Mouse (Mus musculus): ENCODE measurements around the gene Dkk2. TPM values are rescaled to one million over a fixed set of nuclear protein-coding genes. Genes with fewer than 3 reads are reported as not detected.

The Dkk2 gene
- total and polyA plus RNA-seq, 2 experiments: 0.02 to 0.09 TPM

DNA sequence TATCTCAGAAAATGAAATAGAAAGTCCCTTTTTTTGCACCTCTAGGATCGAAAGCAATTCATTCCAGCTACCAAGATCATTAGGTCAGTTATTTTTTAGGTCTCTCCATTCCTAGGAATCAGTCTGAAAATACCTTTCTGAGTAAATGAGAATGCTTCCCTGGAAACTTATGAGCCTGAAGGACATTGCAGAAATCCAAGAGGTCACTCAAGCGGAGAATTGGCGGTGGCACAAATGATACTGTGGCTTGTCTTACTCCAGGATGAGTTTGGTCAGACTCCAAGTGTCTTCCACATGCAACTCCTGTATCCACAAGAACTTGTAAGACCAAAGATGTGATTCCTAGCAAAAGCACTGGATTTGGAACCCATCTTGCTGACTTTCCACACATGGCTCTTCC is 21.7 kb upstream of the Dkk2 start:
- Histone ChIP-seq H3K36me3 (ENCODE audit: control insufficient read depth, insufficient read depth, low read length) (no peaks in the 10 kb centered on the region), H3K27me3 (ENCODE audit: control insufficient read depth, insufficient read depth, low read length) (no peaks in the 10 kb centered on the region), H3K9ac (ENCODE audit: low read depth, low read length) (no peak overlapping the region), H3K4me1 (ENCODE audit: control insufficient read depth, insufficient read depth, low read length) (no peaks in the 10 kb centered on the region), H3K4me3 (ENCODE audit: insufficient read depth, low read depth, low read length) (no peak overlapping the region), H3K79me2 (ENCODE audit: control insufficient read depth, insufficient read depth, low read length) (no peaks in the 10 kb centered on the region), H3K27ac (replicated peaks; ENCODE audit: insufficient read depth, low read depth, low read length) (no peak overlapping the region)
- TF ChIP-seq CTCF (IDR thresholded peaks at IDR 0.05; ENCODE audit: low read depth, low read length): no peak
- TF ChIP-seq POLR2A (IDR thresholded peaks at IDR 0.05; ENCODE audit: extremely low read depth, insufficient read depth, low read length): no peak
- no peak for DNase-seq (ENCODE audit: extremely low read depth, low read depth, low spot score)
- 98% methylated on average over 3 of the region's 3 CpGs for WGBS

DNA sequence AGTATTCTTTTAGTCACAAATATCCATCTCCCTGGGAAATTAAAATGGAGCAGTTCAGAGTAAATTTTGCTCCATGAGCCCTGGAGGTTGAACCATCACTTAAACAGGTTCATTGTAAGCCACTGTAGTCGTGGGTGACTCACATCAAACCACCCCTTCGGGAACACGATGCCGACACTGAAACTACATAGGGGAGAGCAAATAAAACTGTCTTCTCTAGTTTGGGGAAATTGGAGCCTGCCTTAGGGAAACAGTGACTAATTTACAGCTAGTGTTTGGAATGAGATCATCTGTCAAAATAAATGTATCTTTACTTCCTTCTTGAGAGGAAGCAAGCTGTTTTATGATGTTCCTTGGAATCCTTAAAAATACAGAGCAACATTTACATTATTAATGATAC is 21.1 kb upstream of the Dkk2 start:
- 78% methylated on average over 4 of the region's 4 CpGs for WGBS
- no peak for DNase-seq (ENCODE audit: extremely low read depth, low read depth, low spot score)
- H3K36me3 ChIP-seq (ENCODE audit: control insufficient read depth, insufficient read depth, low read length): no peaks in the 10 kb centered on the region
- H3K4me3 ChIP-seq (ENCODE audit: insufficient read depth, low read depth, low read length): no peak overlapping the region
- no peak overlapping the region for H3K9ac ChIP-seq (ENCODE audit: low read depth, low read length)
- TF ChIP-seq CTCF (IDR thresholded peaks at IDR 0.05; ENCODE audit: low read depth, low read length) (no peak), POLR2A (IDR thresholded peaks at IDR 0.05; ENCODE audit: extremely low read depth, insufficient read depth, low read length) (no peak)
- H3K4me1 ChIP-seq (ENCODE audit: control insufficient read depth, insufficient read depth, low read length): no peaks in the 10 kb centered on the region
- no peak overlapping the region for H3K27ac ChIP-seq (replicated peaks; ENCODE audit: insufficient read depth, low read depth, low read length)
- no peaks in the 10 kb centered on the region for H3K27me3 ChIP-seq (ENCODE audit: control insufficient read depth, insufficient read depth, low read length)
- no peaks in the 10 kb centered on the region for H3K79me2 ChIP-seq (ENCODE audit: control insufficient read depth, insufficient read depth, low read length)

DNA sequence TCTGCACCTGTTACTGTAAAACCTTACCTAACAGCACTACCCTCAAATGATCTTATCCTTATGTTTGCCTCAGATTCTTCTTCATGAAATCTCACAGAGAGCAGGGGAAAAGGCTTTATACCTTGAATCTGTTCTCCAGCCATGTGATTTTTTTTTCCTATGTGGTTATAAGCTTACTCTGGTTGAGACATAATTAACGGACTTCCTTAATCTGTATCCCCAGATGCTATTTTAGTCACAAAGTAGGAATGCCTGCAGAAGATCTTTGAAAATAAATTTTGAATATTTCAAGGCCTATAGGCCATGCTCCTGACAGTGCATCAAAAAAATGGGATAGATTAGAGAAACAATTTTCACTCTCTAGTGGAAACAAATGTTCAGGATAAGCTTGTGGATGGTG is 20.2 kb upstream of the Dkk2 start:
- Histone ChIP-seq H3K27ac (replicated peaks; ENCODE audit: insufficient read depth, low read depth, low read length) (no peak overlapping the region), H3K27me3 (ENCODE audit: control insufficient read depth, insufficient read depth, low read length) (no peaks in the 10 kb centered on the region), H3K4me1 (ENCODE audit: control insufficient read depth, insufficient read depth, low read length) (no peaks in the 10 kb centered on the region), H3K9ac (ENCODE audit: low read depth, low read length) (no peak overlapping the region), H3K79me2 (ENCODE audit: control insufficient read depth, insufficient read depth, low read length) (no peaks in the 10 kb centered on the region), H3K4me3 (ENCODE audit: insufficient read depth, low read depth, low read length) (no peak overlapping the region), H3K36me3 (ENCODE audit: control insufficient read depth, insufficient read depth, low read length) (no peaks in the 10 kb centered on the region)
- TF ChIP-seq POLR2A (IDR thresholded peaks at IDR 0.05; ENCODE audit: extremely low read depth, insufficient read depth, low read length) (no peak), CTCF (IDR thresholded peaks at IDR 0.05; ENCODE audit: low read depth, low read length) (no peak)
- WGBS: 73% methylated on average over 1 of the region's 1 CpGs
- no peak for DNase-seq (ENCODE audit: extremely low read depth, low read depth, low spot score)

DNA sequence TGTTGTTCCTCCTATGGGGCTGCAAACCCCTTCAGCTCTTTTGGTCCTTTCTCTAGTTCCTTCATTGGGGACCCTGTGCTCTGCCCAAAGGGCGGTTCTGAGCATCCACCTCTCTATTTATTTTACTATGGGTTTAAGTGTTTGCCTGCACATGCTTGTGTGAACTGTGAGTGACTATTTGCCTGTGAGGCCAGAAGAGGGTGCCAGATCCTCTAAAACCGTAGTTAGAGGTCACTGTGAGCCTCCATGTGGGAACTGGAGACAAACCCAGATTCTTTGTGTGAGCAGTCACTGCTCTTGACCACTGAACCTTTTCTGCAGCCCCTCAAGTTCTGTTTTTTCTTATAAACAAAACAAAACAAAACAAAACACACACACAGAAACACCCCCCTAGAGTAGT is 14.1 kb upstream of the Dkk2 start:
- DNase-seq (ENCODE audit: extremely low read depth, low read depth, low spot score): peak; percentile 28
- H3K9ac ChIP-seq (ENCODE audit: low read depth, low read length): no peak overlapping the region
- no peaks in the 10 kb centered on the region for H3K27me3 ChIP-seq (ENCODE audit: control insufficient read depth, insufficient read depth, low read length)
- no peaks in the 10 kb centered on the region for H3K79me2 ChIP-seq (ENCODE audit: control insufficient read depth, insufficient read depth, low read length)
- no peaks in the 10 kb centered on the region for H3K36me3 ChIP-seq (ENCODE audit: control insufficient read depth, insufficient read depth, low read length)
- no peak overlapping the region for H3K27ac ChIP-seq (replicated peaks; ENCODE audit: insufficient read depth, low read depth, low read length)
- H3K4me3 ChIP-seq (ENCODE audit: insufficient read depth, low read depth, low read length): no peak overlapping the region
- 46% methylated on average over 2 of the region's 2 CpGs for WGBS
- H3K4me1 ChIP-seq (ENCODE audit: control insufficient read depth, insufficient read depth, low read length): no peaks in the 10 kb centered on the region
- no peak for TF ChIP-seq POLR2A (IDR thresholded peaks at IDR 0.05; ENCODE audit: extremely low read depth, insufficient read depth, low read length)
- peak; percentile 31; the same call in 1 of the 2 replicates for TF ChIP-seq CTCF (IDR thresholded peaks at IDR 0.05; ENCODE audit: low read depth, low read length)

DNA sequence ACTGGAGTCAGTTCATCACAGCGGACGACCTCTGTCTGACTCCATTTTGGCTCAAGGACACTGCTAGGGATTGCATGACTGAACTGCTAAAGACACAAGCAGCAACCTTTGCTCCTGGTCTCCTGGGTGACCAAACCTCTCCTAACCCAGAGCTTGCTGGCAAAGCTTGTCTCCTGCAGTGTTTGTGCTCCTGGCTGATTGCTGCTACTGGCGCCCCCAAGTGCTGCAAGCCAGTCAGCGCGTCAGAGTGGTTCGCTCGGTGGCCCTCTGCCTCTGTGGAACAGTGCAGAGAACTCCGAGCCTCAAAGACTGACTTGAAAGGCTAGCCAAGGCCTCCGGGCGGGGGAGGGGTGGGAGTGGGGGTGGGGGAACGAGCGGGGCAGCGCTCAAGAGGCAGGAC is 1.1 kb upstream of the Dkk2 start:
- Histone ChIP-seq H3K27me3 (ENCODE audit: control insufficient read depth, insufficient read depth, low read length) (peaks cover 7% of the 10 kb centered on the region; the same call in 1 of the 2 replicates), H3K9ac (ENCODE audit: low read depth, low read length) (no peak overlapping the region), H3K27ac (replicated peaks; ENCODE audit: insufficient read depth, low read depth, low read length) (no peak overlapping the region), H3K4me1 (ENCODE audit: control insufficient read depth, insufficient read depth, low read length) (0 out of 2 replicates have a peak, but pooled peaks cover 2% of the 10 kb centered on the region), H3K36me3 (ENCODE audit: control insufficient read depth, insufficient read depth, low read length) (no peaks in the 10 kb centered on the region), H3K79me2 (ENCODE audit: control insufficient read depth, insufficient read depth, low read length) (no peaks in the 10 kb centered on the region), H3K4me3 (ENCODE audit: insufficient read depth, low read depth, low read length) (no peak overlapping the region)
- 3% methylated on average over 13 of the region's 13 CpGs for WGBS
- DNase-seq (ENCODE audit: extremely low read depth, low read depth, low spot score): peak; percentile 88
- no peak for TF ChIP-seq POLR2A (IDR thresholded peaks at IDR 0.05; ENCODE audit: extremely low read depth, insufficient read depth, low read length)
- peak; percentile 84 for TF ChIP-seq CTCF (IDR thresholded peaks at IDR 0.05; ENCODE audit: low read depth, low read length)

DNA sequence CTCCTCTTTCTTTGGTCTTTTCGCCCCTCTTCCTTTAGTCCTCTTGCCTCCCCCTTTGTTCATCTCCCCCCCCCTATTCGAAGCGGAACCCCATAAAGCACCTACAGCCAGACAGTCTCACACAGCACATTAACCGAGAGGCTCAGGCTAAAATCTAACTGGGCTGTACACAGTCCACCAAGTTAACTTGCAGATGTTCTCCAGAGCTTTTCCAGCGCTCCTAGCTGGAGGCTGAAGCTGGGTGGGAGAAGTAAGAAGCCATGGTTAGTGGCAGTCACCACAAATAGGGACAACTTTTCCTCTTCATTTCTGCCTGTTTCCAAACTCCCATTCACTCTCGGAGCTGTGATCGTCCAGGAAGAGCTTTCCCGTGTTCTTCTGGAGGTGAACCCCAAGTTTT is 412 bp upstream of the Dkk2 start:
- Histone ChIP-seq H3K4me3 (ENCODE audit: insufficient read depth, low read depth, low read length) (no peak overlapping the region), H3K36me3 (ENCODE audit: control insufficient read depth, insufficient read depth, low read length) (no peaks in the 10 kb centered on the region), H3K27ac (replicated peaks; ENCODE audit: insufficient read depth, low read depth, low read length) (no peak overlapping the region), H3K9ac (ENCODE audit: low read depth, low read length) (no peak overlapping the region), H3K4me1 (ENCODE audit: control insufficient read depth, insufficient read depth, low read length) (0 out of 2 replicates have a peak, but pooled peaks cover 2% of the 10 kb centered on the region), H3K27me3 (ENCODE audit: control insufficient read depth, insufficient read depth, low read length) (peaks cover 7% of the 10 kb centered on the region; the same call in 1 of the 2 replicates), H3K79me2 (ENCODE audit: control insufficient read depth, insufficient read depth, low read length) (no peaks in the 10 kb centered on the region)
- 7% methylated on average over 8 of the region's 8 CpGs for WGBS
- DNase-seq (ENCODE audit: extremely low read depth, low read depth, low spot score): no peak
- TF ChIP-seq POLR2A (IDR thresholded peaks at IDR 0.05; ENCODE audit: extremely low read depth, insufficient read depth, low read length): no peak
- no peak for TF ChIP-seq CTCF (IDR thresholded peaks at IDR 0.05; ENCODE audit: low read depth, low read length)
